Mouse (Mus musculus) hindbrain, postnatal 0 days (tissue): ENCODE data around the gene Slc23a2. TPM values are rescaled to one million over a fixed set of nuclear protein-coding genes. Genes with fewer than 3 reads are reported as not detected.

ENCODE experiments used
- ATAC-seq: fragments of 200-750 bp; cut with Nextera tagmentation; 2 replicates; pipeline ENCODE4 v1.8.0; 2017; ENCODE audit warnings: mild to moderate bottlenecking, moderate TSS enrichment, moderate library complexity
- DNase-seq: peaks from one replicate; pipeline ENCODE4 v3.0.0-alpha.2; 2015; ENCODE audit warnings: low spot score
- H3K27ac ChIP-seq: fragments of 300-500 bp; sonication (generic); 2 replicates; pipeline ENCODE4 v1.5.1; 2014; ENCODE audit warnings: mild to moderate bottlenecking
- H3K27me3 ChIP-seq: fragments of 300-500 bp; sonication (generic); 2 replicates; pipeline ENCODE4 v1.6.1; 2014; ENCODE audit warnings: low read length, mixed read lengths; ENCODE audit not compliant: insufficient read depth
- H3K36me3 ChIP-seq: fragments of 300-500 bp; sonication (generic); 2 replicates; pipeline ENCODE4 v1.6.1; 2014; ENCODE audit warnings: low read length, mixed read lengths; ENCODE audit not compliant: insufficient read depth
- H3K4me1 ChIP-seq: fragments of 300-500 bp; sonication (generic); 2 replicates; pipeline ENCODE4 v1.6.1; 2014; ENCODE audit warnings: antibody characterized with exemption, low read length, mixed read lengths; ENCODE audit not compliant: insufficient read depth
- H3K4me2 ChIP-seq: fragments of 300-500 bp; sonication (generic); 2 replicates; pipeline ENCODE4 v1.6.1; 2014; ENCODE audit warnings: low read depth, mild to moderate bottlenecking, low read length, moderate library complexity, mixed read lengths
- H3K4me3 ChIP-seq: fragments of 300-500 bp; sonication (generic); 2 replicates; pipeline ENCODE4 v1.5.1; 2014; ENCODE audit warnings: low read length
- H3K9ac ChIP-seq: fragments of 300-500 bp; sonication (generic); replicated peaks from 2 replicates; pipeline ENCODE4 v1.6.1; 2014; ENCODE audit warnings: mild to moderate bottlenecking, low read length, moderate library complexity, mixed read lengths
- H3K9me3 ChIP-seq: fragments of 300-500 bp; sonication (generic); 2 replicates; pipeline ENCODE4 v1.6.1; 2016; ENCODE audit warnings: low read length, mixed read lengths
- CTCF ChIP-seq: IDR thresholded peaks from 2 replicates; pipeline ENCODE4 v1.5.1; 2016; ENCODE audit warnings: antibody characterized with exemption, control low read depth, low read depth
- WGBS: fragments of 180-500 bp; shearing (Covaris S2); extraction: QIAGEN DNeasy Blood & Tissue Kit; methylation state at CpG from one replicate; pipeline ENCODE4 v1.1.7; 2014; 5-methylcytosine and 5-hydroxymethylcytosine counted together
- polyA plus RNA-seq: library from polyadenylated mRNA; unstranded; fragments of >200 nt; fragmentation: Nextera tagmentation; extraction: Ambion mirVana; gene quantifications from 2 replicates; pipeline ENCODE4 v1.2.1, GENCODE M21; 2015
- total RNA-seq: library from RNA; depleted of rRNA; stranded (reverse); fragments of >200 nt; gene quantifications from 2 replicates; pipeline ENCODE4 v1.2.3, GENCODE M21; 2014

Gene Slc23a2
- total and polyA plus RNA-seq, 2 experiments from 2014 or later: 49.4 to 83.1 TPM

DNA sequence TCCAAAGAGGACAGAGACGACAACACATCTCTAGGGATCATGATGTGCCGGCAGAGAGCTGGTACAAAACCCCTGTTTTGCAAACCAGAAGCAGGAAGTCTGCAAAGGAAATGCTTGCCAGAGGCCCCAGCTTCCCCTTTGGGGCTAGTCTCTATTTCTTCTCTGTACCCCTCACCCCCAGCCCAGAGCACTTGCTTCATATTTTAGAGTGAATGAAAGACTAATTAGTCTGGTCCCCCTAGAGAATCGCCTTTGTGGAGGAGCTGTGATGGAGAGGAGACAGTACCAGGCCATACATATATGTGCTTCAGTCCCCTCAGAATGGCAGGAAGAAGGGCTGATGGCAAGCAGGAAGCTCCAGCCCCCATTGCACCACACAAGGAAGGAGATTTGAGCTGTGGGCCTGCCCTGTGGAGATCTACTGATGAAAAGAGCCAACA, 125.5 kb downstream of the Slc23a2 start:
- no peak overlapping the region for H3K9ac ChIP-seq

DNA sequence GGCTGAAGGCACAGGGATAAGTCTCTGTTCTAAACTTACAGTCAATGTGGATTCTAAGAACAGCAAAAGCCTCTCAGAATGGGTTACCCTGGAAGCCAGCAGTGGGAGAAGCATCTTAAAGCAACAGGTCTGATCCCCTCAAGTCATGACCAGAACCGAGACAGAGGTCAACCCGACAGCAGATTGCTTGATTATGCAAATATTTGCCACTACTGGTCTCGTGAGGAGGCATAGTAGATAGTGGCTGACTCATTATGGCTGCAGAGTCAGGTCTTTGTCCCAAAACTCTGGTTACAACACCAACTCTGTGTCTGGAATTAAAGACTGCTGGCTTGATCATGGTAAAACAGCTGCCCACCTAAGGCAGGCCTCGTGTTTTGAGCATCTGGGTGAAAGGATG, 126.8 kb downstream of the Slc23a2 start:
- DNase-seq (no peak), ATAC-seq (no peak)
- no peaks in the 10 kb centered on the region for H3K9me3 ChIP-seq
- no peaks in the 10 kb centered on the region for H3K36me3 ChIP-seq
- no peak overlapping the region for H3K4me3 ChIP-seq
- no peak overlapping the region for H3K4me2 ChIP-seq
- no peaks in the 10 kb centered on the region; the same call in 1 of the 2 replicates for H3K4me1 ChIP-seq
- H3K27ac ChIP-seq: no peak overlapping the region
- WGBS: 68% methylated on average over 4 of the region's 4 CpGs
- no peak overlapping the region for H3K9ac ChIP-seq
- H3K27me3 ChIP-seq: no peaks in the 10 kb centered on the region
- TF ChIP-seq CTCF: no peak

More for the DNA sequence above, 125.5 kb downstream of the Slc23a2 start:
- Histone ChIP-seq H3K36me3 (no peaks in the 10 kb centered on the region), H3K27me3 (no peaks in the 10 kb centered on the region), H3K27ac (no peak overlapping the region; the same call in 1 of the 2 replicates), H3K4me1 (no peaks in the 10 kb centered on the region; the same call in 1 of the 2 replicates), H3K4me3 (no peak overlapping the region), H3K9me3 (no peaks in the 10 kb centered on the region), H3K4me2 (no peak overlapping the region)
- ATAC-seq (no peak), DNase-seq (peak; percentile 36)
- TF ChIP-seq CTCF: no peak
- WGBS: 77% methylated on average over 3 of the region's 3 CpGs

GRCm38 (mm10) chr2:132017611-132018010, 127.3 kb downstream of the Slc23a2 start:
- H3K36me3 ChIP-seq: no peaks in the 10 kb centered on the region
- DNase-seq: no peak
- H3K9me3 ChIP-seq: no peaks in the 10 kb centered on the region
- no peak overlapping the region for H3K4me2 ChIP-seq
- H3K27ac ChIP-seq: no peak overlapping the region
- 73% methylated on average over 7 of the region's 7 CpGs for WGBS
- no peak overlapping the region for H3K9ac ChIP-seq
- no peak for TF ChIP-seq CTCF
- H3K4me3 ChIP-seq: no peak overlapping the region
- H3K27me3 ChIP-seq: no peaks in the 10 kb centered on the region
- no peak for ATAC-seq
- H3K4me1 ChIP-seq: no peaks in the 10 kb centered on the region; the same call in 1 of the 2 replicates

DNA sequence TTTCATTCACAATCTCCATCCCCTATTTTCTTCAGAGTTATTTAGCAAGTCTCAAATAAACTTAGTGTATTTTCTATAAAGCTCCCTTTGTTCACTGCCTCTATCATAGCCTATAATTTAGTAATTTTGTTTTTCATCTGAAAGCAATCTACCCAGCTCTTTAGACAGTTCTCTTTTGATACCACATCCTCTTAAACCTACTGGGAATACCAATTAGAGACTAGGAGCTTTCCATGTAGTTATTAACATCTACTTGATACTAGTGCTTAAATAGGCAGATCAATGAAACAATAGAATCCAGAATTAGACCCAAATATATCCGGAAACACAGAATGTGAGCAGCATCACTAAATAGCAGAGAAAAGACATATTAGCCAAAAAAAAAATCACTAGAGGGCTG, 128.9 kb downstream of the Slc23a2 start:
- 65% methylated on average over 1 of the region's 1 CpGs for WGBS
- Histone ChIP-seq H3K27me3 (no peaks in the 10 kb centered on the region), H3K4me1 (no peaks in the 10 kb centered on the region), H3K9ac (no peak overlapping the region), H3K4me2 (no peak overlapping the region), H3K36me3 (peaks cover 10% of the 10 kb centered on the region; the same call in 1 of the 2 replicates), H3K27ac (no peak overlapping the region), H3K4me3 (no peak overlapping the region), H3K9me3 (no peaks in the 10 kb centered on the region)
- ATAC-seq (no peak), DNase-seq (no peak)
- TF ChIP-seq CTCF: no peak

DNA sequence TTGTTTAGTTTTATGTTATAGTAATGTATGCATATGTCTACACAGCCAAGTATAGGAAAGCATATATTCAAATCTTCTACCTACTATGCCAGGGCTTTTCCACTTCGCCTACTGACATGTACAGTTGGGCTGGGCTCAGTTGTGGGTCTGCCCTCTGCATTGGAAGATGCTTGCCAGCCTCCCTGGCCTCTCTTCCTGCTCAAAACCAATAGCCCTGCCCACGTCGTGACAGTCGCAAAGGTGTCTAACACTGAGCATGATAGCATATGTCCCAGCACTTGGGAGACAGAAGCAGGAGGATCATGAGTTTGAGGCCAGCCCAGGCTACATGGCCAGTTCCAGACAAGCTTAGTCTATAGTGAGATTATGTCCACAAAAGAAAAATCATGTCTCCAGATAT, 131.8 kb downstream of the Slc23a2 start:
- Histone ChIP-seq H3K27me3 (no peaks in the 10 kb centered on the region), H3K4me3 (no peak overlapping the region), H3K9ac (no peak overlapping the region), H3K36me3 (peaks cover 15% of the 10 kb centered on the region; the same call in 1 of the 2 replicates), H3K4me2 (no peak overlapping the region), H3K9me3 (no peaks in the 10 kb centered on the region), H3K4me1 (no peaks in the 10 kb centered on the region), H3K27ac (no peak overlapping the region)
- TF ChIP-seq CTCF: no peak
- 94% methylated on average over 4 of the region's 4 CpGs for WGBS
- DNase-seq: no peak
- no peak for ATAC-seq

DNA sequence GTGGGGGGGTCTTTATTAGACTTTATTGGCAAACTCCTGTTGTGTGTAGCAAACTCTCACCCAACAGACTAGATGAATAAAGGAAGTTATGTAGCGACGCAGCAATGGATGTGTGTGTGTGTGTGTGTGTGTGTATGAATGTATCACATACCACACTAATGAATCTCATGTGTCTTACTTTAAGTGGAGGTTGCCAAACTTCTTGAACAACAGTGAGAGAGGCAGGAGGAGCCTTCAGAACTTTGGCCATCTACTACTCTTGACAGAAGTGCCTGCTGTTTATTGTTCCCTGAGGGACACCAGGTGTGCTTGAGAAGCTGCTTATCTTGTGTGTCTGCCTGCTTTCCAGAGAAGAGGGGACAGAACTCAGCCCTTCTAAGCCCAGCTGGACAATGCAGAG, 134.1 kb downstream of the Slc23a2 start:
- DNase-seq (no peak), ATAC-seq (no peak)
- Histone ChIP-seq H3K9ac (no peak overlapping the region), H3K36me3 (peaks cover 15% of the 10 kb centered on the region; the same call in 1 of the 2 replicates), H3K4me3 (no peak overlapping the region), H3K9me3 (no peaks in the 10 kb centered on the region), H3K27me3 (no peaks in the 10 kb centered on the region), H3K4me1 (no peaks in the 10 kb centered on the region), H3K4me2 (no peak overlapping the region), H3K27ac (no peak overlapping the region)
- TF ChIP-seq CTCF: no peak
- 88% methylated on average over 2 of the region's 2 CpGs for WGBS

GRCm38 (mm10) chr2:132008186-132008585, 136.7 kb downstream of the Slc23a2 start:
- H3K27me3 ChIP-seq: no peaks in the 10 kb centered on the region
- DNase-seq (no peak), ATAC-seq (no peak)
- 80% methylated on average over 4 of the region's 4 CpGs for WGBS
- H3K27ac ChIP-seq: no peak overlapping the region
- TF ChIP-seq CTCF: no peak
- H3K4me3 ChIP-seq: no peak overlapping the region
- no peak overlapping the region for H3K4me2 ChIP-seq
- H3K36me3 ChIP-seq: peaks cover 25% of the 10 kb centered on the region; the same call in 1 of the 2 replicates
- no peak overlapping the region for H3K9ac ChIP-seq
- no peaks in the 10 kb centered on the region for H3K4me1 ChIP-seq
- H3K9me3 ChIP-seq: no peaks in the 10 kb centered on the region
